Mouse (Mus musculus): ENCODE results near the gene Atp8a1. TPM values are rescaled to one million over a fixed set of nuclear protein-coding genes. Genes with fewer than 3 reads are reported as not detected.

Gene Atp8a1
- total RNA-seq, 2 experiments from 2014 or later = 169 to 192 TPM

GRCm38 (mm10) chr5:67634339-67634738 is 212.9 kb downstream of the Atp8a1 start:
- no peak for DNase-seq (ENCODE audit: low spot score in 2 of 2)

- DNase-seq (ENCODE audit: low spot score in 2 of 2) = no peak
Observed at GRCm38 (mm10) chr5:67633831-67634268, 213.4 kb downstream of the Atp8a1 start.

- DNase-seq (ENCODE audit: low spot score in 2 of 2) = no peak
Observed at GRCm38 (mm10) chr5:67633138-67633782, 214.0 kb downstream of the Atp8a1 start.

- no peak for DNase-seq (ENCODE audit: low spot score in 2 of 2)
Observed at GRCm38 (mm10) chr5:67631261-67631660, 216.0 kb downstream of the Atp8a1 start.

- DNase-seq (ENCODE audit: low spot score in 2 of 2) = no peak
Observed at GRCm38 (mm10) chr5:67629861-67630260, 217.4 kb downstream of the Atp8a1 start.

GRCm38 (mm10) chr5:67629440-67629839 is 217.8 kb downstream of the Atp8a1 start:
- no peak for DNase-seq (ENCODE audit: low spot score in 2 of 2)

GRCm38 (mm10) chr5:67628180-67628940 is 218.9 kb downstream of the Atp8a1 start:
- DNase-seq (ENCODE audit: low spot score in 2 of 2) = no peak

GRCm38 (mm10) chr5:67621230-67621629 is 226.0 kb downstream of the Atp8a1 start:
- DNase-seq (ENCODE audit: low spot score in 2 of 2) = no peak

GRCm38 (mm10) chr5:67609520-67609837 is 237.8 kb downstream of the Atp8a1 start:
- DNase-seq (ENCODE audit: low spot score in 2 of 2) = no peak

GRCm38 (mm10) chr5:67608674-67609519 is 238.3 kb downstream of the Atp8a1 start:
- no peak for DNase-seq (ENCODE audit: low spot score in 2 of 2)

GRCm38 (mm10) chr5:67607804-67608673 is 239.2 kb downstream of the Atp8a1 start, which contains the start of gene Shisa3:
Gene Shisa3 (plus strand): TSS chr5:67607882.
- no peak for DNase-seq (ENCODE audit: low spot score in 2 of 2)

- no peak for DNase-seq (ENCODE audit: low spot score in 2 of 2)
Observed at GRCm38 (mm10) chr5:67606916-67607803, 240.1 kb downstream of the Atp8a1 start.

GRCm38 (mm10) chr5:67605951-67606350 is 241.3 kb downstream of the Atp8a1 start:
- DNase-seq (ENCODE audit: low spot score in 2 of 2) = no peak

- DNase-seq (ENCODE audit: low spot score in 2 of 2) = no peak
Observed at GRCm38 (mm10) chr5:67599935-67600334, 247.3 kb downstream of the Atp8a1 start.

- no peak for DNase-seq (ENCODE audit: low spot score in 2 of 2)
Observed at GRCm38 (mm10) chr5:67595629-67596028, 251.6 kb downstream of the Atp8a1 start.

- DNase-seq (ENCODE audit: low spot score in 2 of 2) = no peak
Observed at GRCm38 (mm10) chr5:67595070-67595469, 252.2 kb downstream of the Atp8a1 start.

- DNase-seq (ENCODE audit: low spot score in 2 of 2) = peak in 1 of 2 experiments; percentile 9
Observed at GRCm38 (mm10) chr5:67579725-67580633, 267.3 kb downstream of the Atp8a1 start.

- DNase-seq (ENCODE audit: low spot score in 2 of 2) = no peak
Observed at GRCm38 (mm10) chr5:67575705-67576104, 271.5 kb downstream of the Atp8a1 start.

GRCm38 (mm10) chr5:67574039-67574438 is 273.2 kb downstream of the Atp8a1 start:
- DNase-seq (ENCODE audit: low spot score in 2 of 2) = no peak

Measured in left cerebral cortex, adult 18-20 months (tissue).